Mouse (Mus musculus): ENCODE measurements at regions not wholly inside any gene's neighbourhood (a gene's known extent, or its start where the extent isn't known, plus 50 kb on each side); places are given as distances from the start of the nearest gene placed in this dataset.

DNA sequence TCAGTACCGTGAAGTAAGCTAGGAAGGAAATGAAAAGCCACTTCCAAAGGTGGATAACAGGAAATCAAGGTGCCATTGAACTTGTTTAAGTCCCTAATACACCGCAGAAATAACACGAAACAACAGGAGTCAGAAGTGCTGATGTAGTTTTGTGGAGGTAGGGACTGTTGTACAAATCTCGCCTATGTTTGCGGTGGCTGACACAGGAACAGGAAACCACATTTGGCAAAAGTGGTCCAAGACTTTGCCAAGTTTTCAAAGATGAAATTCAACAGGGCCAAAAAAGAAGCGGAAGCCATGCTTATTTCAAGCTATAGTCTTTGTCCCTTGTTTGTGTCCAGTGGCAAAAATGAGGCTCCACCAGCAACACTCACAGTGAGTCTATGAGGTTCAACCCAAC is 204.3 kb downstream of the Rpl36a-ps1 start:
- H3K36me3 ChIP-seq = no peaks in the 10 kb centered on the region
- H3K4me2 ChIP-seq (replicated peaks) = no peak overlapping the region
- no peak overlapping the region for H3K27ac ChIP-seq (replicated peaks)
- no peak for ATAC-seq (ENCODE audit: low FRiP score, low read depth)
- no peaks in the 10 kb centered on the region for H3K27me3 ChIP-seq
- peaks cover 10% of the 10 kb centered on the region for H3K4me1 ChIP-seq
- H3K9me3 ChIP-seq = no peaks in the 10 kb centered on the region
- no peak overlapping the region for H3K4me3 ChIP-seq
- 94% methylated on average over 6 of the region's 6 CpGs for WGBS
- H3K9ac ChIP-seq (replicated peaks) = no peak overlapping the region

DNA sequence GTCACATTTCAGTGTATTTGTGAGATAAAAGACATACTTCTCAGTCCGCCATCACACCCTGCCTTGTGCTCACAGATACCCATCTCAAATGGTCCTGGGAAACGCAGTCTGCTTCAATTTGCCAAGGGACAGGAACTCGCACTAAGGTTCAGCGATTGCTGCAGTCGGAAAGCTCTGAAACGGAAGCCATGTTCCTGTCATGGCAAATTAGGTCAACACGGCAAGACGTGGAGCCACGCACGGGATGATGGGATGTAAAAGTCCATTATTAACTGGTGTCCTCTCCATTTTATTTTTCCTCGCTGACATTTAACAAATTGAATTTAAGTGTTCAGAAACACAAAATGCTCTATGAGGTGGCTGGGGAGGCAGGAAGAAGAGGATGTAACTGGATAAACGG is 212.4 kb downstream of the Rpl36a-ps1 start:
- no peak overlapping the region for H3K4me2 ChIP-seq (replicated peaks)
- H3K4me1 ChIP-seq = no peaks in the 10 kb centered on the region
- no peak overlapping the region for H3K4me3 ChIP-seq
- whole genome bisulfite sequencing = 95% methylated on average over 12 of the region's 12 CpGs
- ATAC-seq (ENCODE audit: low FRiP score, low read depth) = no peak
- no peaks in the 10 kb centered on the region for H3K9me3 ChIP-seq
- no peaks in the 10 kb centered on the region for H3K27me3 ChIP-seq
- no peak overlapping the region for H3K9ac ChIP-seq (replicated peaks)
- H3K36me3 ChIP-seq = no peaks in the 10 kb centered on the region
- no peak overlapping the region for H3K27ac ChIP-seq (replicated peaks)

DNA sequence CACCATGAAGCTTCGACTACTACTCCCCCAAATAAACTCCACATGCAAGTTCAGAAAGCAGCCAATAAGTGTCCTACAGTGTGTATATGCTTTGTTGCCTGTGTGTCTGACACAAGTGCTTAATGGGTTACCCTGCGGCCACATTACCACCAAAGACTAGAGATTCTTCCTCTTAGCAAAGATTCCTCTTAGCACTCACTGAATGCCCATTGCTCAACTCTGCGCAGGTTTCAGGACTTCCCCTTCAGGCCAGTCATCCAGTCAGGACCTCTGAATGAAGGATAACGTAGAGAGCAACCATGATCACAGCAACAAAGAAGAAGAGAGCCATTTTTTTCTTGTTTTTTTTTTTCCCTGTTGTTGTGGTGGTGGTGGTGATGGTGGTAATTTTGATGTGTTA is 222.0 kb downstream of the Rpl36a-ps1 start:
- Histone ChIP-seq H3K36me3 (no peaks in the 10 kb centered on the region), H3K4me1 (no peaks in the 10 kb centered on the region), H3K4me2 (replicated peaks) (no peak overlapping the region), H3K27ac (replicated peaks) (no peak overlapping the region), H3K27me3 (no peaks in the 10 kb centered on the region), H3K4me3 (no peak overlapping the region), H3K9me3 (no peaks in the 10 kb centered on the region), H3K9ac (replicated peaks) (no peak overlapping the region)
- 82% methylated on average over 4 of the region's 4 CpGs for WGBS
- no peak for ATAC-seq (ENCODE audit: low FRiP score, low read depth)

- H3K27me3 ChIP-seq = no peaks in the 10 kb centered on the region
- H3K36me3 ChIP-seq = no peaks in the 10 kb centered on the region
- H3K27ac ChIP-seq (replicated peaks) = no peak overlapping the region
- ATAC-seq (ENCODE audit: low FRiP score, low read depth) = no peak
- no peak overlapping the region for H3K4me3 ChIP-seq
- H3K9ac ChIP-seq (replicated peaks) = no peak overlapping the region
- WGBS = 81% methylated on average over 2 of the region's 2 CpGs
- H3K4me1 ChIP-seq = no peaks in the 10 kb centered on the region
- no peak overlapping the region for H3K4me2 ChIP-seq (replicated peaks)
- no peaks in the 10 kb centered on the region for H3K9me3 ChIP-seq
Observed at GRCm38 (mm10) chr14:98768845-98769244, 225.3 kb downstream of the Rpl36a-ps1 start.

- Histone ChIP-seq H3K4me2 (replicated peaks) (no peak overlapping the region), H3K9ac (replicated peaks) (no peak overlapping the region), H3K27me3 (no peaks in the 10 kb centered on the region), H3K27ac (replicated peaks) (no peak overlapping the region), H3K36me3 (no peaks in the 10 kb centered on the region), H3K9me3 (no peaks in the 10 kb centered on the region), H3K4me1 (no peaks in the 10 kb centered on the region), H3K4me3 (no peak overlapping the region)
- WGBS = 90% methylated on average over 7 of the region's 7 CpGs
- ATAC-seq (ENCODE audit: low FRiP score, low read depth) = no peak
Observed at GRCm38 (mm10) chr14:98767481-98767880, 226.6 kb downstream of the Rpl36a-ps1 start.

GRCm38 (mm10) chr14:98765358-98765757 is 228.8 kb downstream of the Rpl36a-ps1 start:
- ATAC-seq (ENCODE audit: low FRiP score, low read depth) = no peak
- Histone ChIP-seq H3K27ac (replicated peaks) (no peak overlapping the region), H3K27me3 (no peaks in the 10 kb centered on the region), H3K9me3 (no peaks in the 10 kb centered on the region), H3K4me3 (no peak overlapping the region), H3K36me3 (no peaks in the 10 kb centered on the region), H3K4me1 (no peaks in the 10 kb centered on the region), H3K4me2 (replicated peaks) (no peak overlapping the region), H3K9ac (replicated peaks) (no peak overlapping the region)

DNA sequence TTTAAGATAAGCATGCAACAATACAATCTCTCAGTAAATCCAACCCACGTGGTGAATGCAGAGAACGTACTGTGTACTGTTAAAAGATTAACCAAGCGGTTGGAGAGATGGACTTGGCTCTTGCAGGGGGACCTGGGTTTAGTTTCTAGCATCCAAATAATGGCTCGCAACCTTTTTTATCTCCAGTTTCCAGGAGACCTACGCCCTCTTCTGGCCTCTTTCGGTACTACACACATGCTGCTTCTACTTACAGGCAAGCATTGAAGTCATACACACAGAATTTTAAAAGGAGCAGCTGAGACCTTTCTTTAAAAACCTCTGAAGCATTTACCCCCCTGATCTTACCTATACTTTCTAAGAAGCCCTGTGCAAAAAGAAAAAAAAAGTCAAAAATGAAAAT is 243.4 kb downstream of the Rpl36a-ps1 start:
- Histone ChIP-seq H3K27ac (replicated peaks) (no peak overlapping the region), H3K36me3 (no peaks in the 10 kb centered on the region), H3K27me3 (no peaks in the 10 kb centered on the region), H3K4me3 (no peak overlapping the region), H3K4me2 (replicated peaks) (no peak overlapping the region), H3K4me1 (no peaks in the 10 kb centered on the region), H3K9ac (replicated peaks) (no peak overlapping the region), H3K9me3 (no peaks in the 10 kb centered on the region)
- 93% methylated on average over 6 of the region's 6 CpGs for WGBS
- ATAC-seq (ENCODE audit: low FRiP score, low read depth) = no peak

- H3K36me3 ChIP-seq = no peaks in the 10 kb centered on the region
- H3K4me3 ChIP-seq = no peak overlapping the region
- ATAC-seq (ENCODE audit: low FRiP score, low read depth) = no peak
- 91% methylated on average over 14 of the region's 14 CpGs for WGBS
- H3K4me1 ChIP-seq = no peaks in the 10 kb centered on the region
- H3K27ac ChIP-seq (replicated peaks) = no peak overlapping the region
- no peak overlapping the region for H3K9ac ChIP-seq (replicated peaks)
- no peak overlapping the region for H3K4me2 ChIP-seq (replicated peaks)
- H3K27me3 ChIP-seq = no peaks in the 10 kb centered on the region
- H3K9me3 ChIP-seq = no peaks in the 10 kb centered on the region
Observed at GRCm38 (mm10) chr14:98749086-98750027, 244.8 kb downstream of the Rpl36a-ps1 start.

DNA sequence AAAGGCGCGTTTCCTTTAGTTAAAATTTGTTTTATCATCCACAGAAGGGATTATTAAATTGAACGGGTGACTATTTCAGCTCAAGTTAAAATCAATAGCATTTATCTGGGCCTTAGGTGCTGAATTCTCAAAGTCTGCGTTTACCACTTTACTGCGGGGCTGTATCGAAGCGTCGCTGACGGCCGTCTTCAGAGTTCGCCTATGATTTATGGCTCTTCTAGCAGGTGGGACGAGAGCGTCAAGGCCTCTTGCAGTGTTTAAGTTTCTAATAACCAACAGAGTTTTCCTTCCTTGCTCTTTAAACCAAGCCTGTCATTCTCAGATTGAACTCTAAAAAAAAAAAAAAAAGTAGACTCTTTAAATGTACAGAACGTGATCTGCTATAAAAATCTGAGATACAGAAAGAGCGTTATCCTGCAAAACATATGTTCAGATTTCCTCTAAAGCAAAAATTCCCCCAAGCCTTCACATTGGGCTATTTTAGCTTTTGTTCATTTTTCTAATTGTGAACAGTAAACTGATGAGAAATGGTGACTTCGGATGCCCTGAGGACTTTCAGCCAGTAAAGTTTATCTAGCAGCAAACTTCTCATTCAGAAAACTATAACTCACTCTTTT is 246.9 kb downstream of the Rpl36a-ps1 start:
- WGBS = 91% methylated on average over 16 of the region's 16 CpGs
- H3K4me3 ChIP-seq = no peak overlapping the region
- ATAC-seq (ENCODE audit: low FRiP score, low read depth) = no peak
- H3K27me3 ChIP-seq = no peaks in the 10 kb centered on the region
- H3K27ac ChIP-seq (replicated peaks) = no peak overlapping the region
- no peaks in the 10 kb centered on the region for H3K4me1 ChIP-seq
- H3K9ac ChIP-seq (replicated peaks) = no peak overlapping the region
- H3K4me2 ChIP-seq (replicated peaks) = no peak overlapping the region
- H3K36me3 ChIP-seq = no peaks in the 10 kb centered on the region
- H3K9me3 ChIP-seq = no peaks in the 10 kb centered on the region

DNA sequence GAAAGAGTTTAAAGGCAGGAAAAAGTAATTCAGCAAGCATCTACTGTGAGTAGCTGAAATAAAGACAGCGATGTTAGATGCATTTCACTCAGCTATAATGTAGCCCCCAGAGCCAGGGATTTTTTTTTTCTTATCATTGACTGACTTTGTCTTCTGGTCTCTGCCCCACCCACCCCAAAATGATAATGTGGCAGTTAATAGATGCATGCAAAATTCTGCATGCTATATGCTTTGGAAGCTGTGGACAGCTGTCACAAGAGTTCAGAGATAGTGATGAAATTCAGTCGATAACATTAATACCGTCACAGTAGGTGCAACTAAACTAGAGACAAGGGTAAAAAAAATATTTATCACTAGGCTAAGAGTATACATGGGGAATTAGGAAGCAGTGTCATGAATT is 263.7 kb downstream of the Rpl36a-ps1 start:
- Histone ChIP-seq H3K27me3 (no peaks in the 10 kb centered on the region), H3K9me3 (no peaks in the 10 kb centered on the region), H3K4me1 (no peaks in the 10 kb centered on the region), H3K27ac (replicated peaks) (no peak overlapping the region), H3K9ac (replicated peaks) (no peak overlapping the region), H3K4me2 (replicated peaks) (no peak overlapping the region), H3K36me3 (no peaks in the 10 kb centered on the region), H3K4me3 (no peak overlapping the region)
- 91% methylated on average over 3 of the region's 3 CpGs for WGBS
- ATAC-seq (ENCODE audit: low FRiP score, low read depth) = no peak

DNA sequence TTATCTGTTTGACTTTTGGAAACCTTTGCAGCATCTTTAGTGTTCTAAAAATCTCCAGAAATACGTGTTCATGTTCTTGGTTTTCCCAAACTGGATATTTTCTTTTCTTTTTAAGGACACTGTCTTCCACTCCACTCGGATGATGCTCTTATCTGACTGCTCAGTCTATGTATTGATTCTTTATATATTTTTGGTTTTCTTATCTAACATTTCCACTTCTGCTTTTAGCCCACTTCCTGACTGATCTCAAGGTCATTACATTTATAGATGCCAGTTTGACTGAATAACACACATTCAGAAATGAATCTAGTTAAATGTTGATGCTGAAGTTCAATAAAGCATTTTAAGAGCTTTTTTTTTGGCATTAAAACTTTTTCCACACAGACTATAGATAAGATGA is 265.3 kb downstream of the Rpl36a-ps1 start:
- Histone ChIP-seq H3K9ac (replicated peaks) (no peak overlapping the region), H3K4me2 (replicated peaks) (no peak overlapping the region), H3K4me1 (no peaks in the 10 kb centered on the region), H3K9me3 (no peaks in the 10 kb centered on the region), H3K27ac (replicated peaks) (no peak overlapping the region), H3K36me3 (no peaks in the 10 kb centered on the region), H3K27me3 (no peaks in the 10 kb centered on the region), H3K4me3 (no peak overlapping the region)
- ATAC-seq (ENCODE audit: low FRiP score, low read depth) = no peak
- WGBS = 84% methylated on average over 2 of the region's 2 CpGs

DNA sequence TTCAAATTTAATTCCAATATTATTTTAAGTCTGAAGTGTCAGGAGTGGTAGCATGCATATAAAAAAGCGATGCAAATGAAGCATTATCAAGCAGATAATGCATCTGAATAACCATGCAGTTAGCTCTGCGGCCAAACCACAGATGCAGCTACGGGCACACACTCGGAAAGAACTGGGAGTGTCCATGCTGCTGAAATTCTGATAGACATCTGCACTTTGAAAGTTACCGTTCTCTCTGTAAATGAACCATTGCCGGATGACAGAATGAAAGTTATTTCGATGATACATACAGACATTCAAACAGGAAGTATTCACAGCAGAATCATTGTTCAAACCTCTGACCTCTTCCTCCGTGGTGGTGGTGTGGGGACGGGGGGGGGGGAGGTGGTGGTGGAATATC is 271.6 kb downstream of the Rpl36a-ps1 start:
- Histone ChIP-seq H3K4me3 (no peak overlapping the region), H3K36me3 (no peaks in the 10 kb centered on the region), H3K27me3 (no peaks in the 10 kb centered on the region), H3K4me2 (replicated peaks) (no peak overlapping the region), H3K9ac (replicated peaks) (no peak overlapping the region), H3K4me1 (no peaks in the 10 kb centered on the region), H3K27ac (replicated peaks) (no peak overlapping the region), H3K9me3 (no peaks in the 10 kb centered on the region)
- WGBS = 82% methylated on average over 9 of the region's 9 CpGs
- ATAC-seq (ENCODE audit: low FRiP score, low read depth) = no peak

Data from midbrain, embryonic 12.5 days (tissue).